Mouse (Mus musculus) kidney, adult 2 months (tissue): Measurements from ENCODE around the gene Vars2.

Experiments
- CTCF ChIP-seq: fragments of 200-500 bp; conservative IDR thresholded peaks from 2 replicates; pipeline ENCODE4 v1.5.1; 2011; ENCODE audit warnings: low read depth, mild to moderate bottlenecking, control low read depth, low read length, moderate library complexity, mixed read lengths; ENCODE audit not compliant: insufficient read depth, insufficient read length
- POLR2A ChIP-seq: fragments of 200-500 bp; IDR thresholded peaks from one replicate; pipeline ENCODE4 v1.6.1; 2011; ENCODE audit warnings: low read depth, low read length, control low read depth

GRCm38 (mm10) chr17:35696691-35697090, 29.3 kb upstream of the Vars2 start:
- TF ChIP-seq POLR2A (no peak), CTCF (no peak)
